Mouse (Mus musculus) telencephalon, adult 2 months (tissue): ENCODE results near the gene Gm10160.

Experiments used
- DNase-seq: peaks from one replicate; pipeline ENCODE4 v3.0.0-alpha.2; 2011; ENCODE audit warnings: low read depth, low spot score

Gene Gm10160

GRCm38 (mm10) chr7:81827806-81828667 lies 27.6 kb downstream of the Gm10160 start:
- DNase-seq = no peak

GRCm38 (mm10) chr7:81825381-81825780 lies 30.2 kb downstream of the Gm10160 start:
- no peak for DNase-seq

- DNase-seq = no peak
Measured at GRCm38 (mm10) chr7:81824906-81825305, 30.7 kb downstream of the Gm10160 start.

GRCm38 (mm10) chr7:81806067-81806466 lies 49.5 kb downstream of the Gm10160 start:
- no peak for DNase-seq
